Mouse (Mus musculus) neutrophil, adult 5-6 weeks (primary cell): ENCODE measurements around the gene Olfr503. TPM values are rescaled to one million over a fixed set of nuclear protein-coding genes. Genes with fewer than 3 reads are reported as not detected.
"Not testable (repeated sequence)": the region's sequence is repeated elsewhere in the genome, so short reads cannot be mapped to it uniquely, and the experiment has no call there.

Experiments used
- ATAC-seq: fragments of 151-379, 151-347 bp; 2 replicates; pipeline ENCODE4 v1.8.0; 2017; ENCODE audit warnings: mild to moderate bottlenecking, moderate TSS enrichment; ENCODE audit not compliant: insufficient number of reproducible peaks, poor library complexity, low FRiP score, severe bottlenecking; ENCODE audit errors: extremely low read depth
- total RNA-seq: library from RNA; stranded (forward); fragments of 200-1000 nt; gene quantifications from 2 replicates; pipeline ENCODE4 v1.2.3, GENCODE M21; 2017

Olfr503 gene
- total RNA-seq = not detected in 2 replicates

GRCm38 (mm10) chr7:108544227-108544626 is at the start of gene Olfr503:
Gene Olfr503, plus strand, starts transcription at chr7:108544527.
- ATAC-seq = not testable (repeated sequence)

DNA sequence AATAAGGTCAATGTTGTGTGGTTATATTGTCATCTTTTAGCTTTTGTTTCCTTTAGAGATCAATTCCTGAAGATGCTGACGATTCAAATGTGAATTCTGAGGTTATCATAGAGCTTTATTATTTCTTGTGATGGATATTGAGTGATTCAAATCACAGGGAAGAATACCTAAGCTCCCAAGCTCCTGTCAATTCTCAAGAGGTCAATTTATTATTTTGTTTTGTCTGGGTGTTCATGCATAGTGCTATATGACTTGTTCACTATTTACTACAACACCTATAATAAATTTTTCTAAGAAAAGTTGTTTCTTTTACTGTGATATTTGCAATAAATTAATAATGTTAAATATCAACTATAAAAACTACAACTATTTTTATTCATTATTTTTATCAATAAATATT is 19.4 kb upstream of the Olfr503 start, which contains the start of gene Olfr502:
Gene Olfr502, minus strand, starts transcription at position 101 of the 400 bp plus-strand sequence.
- ATAC-seq = no peak

DNA sequence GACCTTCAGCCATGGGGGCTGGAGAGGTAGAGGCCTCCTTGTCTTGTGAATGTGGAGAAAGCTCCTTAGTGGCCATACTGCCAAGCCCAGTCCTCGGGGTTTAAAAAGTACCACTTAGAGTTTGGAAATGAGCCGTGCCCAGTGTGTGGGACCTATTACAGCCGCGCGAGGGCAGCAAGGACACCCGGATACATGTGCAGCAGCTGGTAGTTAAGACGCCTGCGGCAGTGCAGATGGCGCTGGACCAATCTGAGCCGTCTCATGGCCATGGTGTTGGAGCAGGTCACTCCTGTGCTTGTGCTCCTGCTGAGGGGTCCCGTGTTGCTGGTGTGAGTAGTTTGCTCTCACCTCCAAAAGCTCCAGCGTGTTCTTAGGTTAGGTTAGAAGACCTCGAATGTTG is 1.9 kb upstream of the Olfr503 start:
- no peak for ATAC-seq

DNA sequence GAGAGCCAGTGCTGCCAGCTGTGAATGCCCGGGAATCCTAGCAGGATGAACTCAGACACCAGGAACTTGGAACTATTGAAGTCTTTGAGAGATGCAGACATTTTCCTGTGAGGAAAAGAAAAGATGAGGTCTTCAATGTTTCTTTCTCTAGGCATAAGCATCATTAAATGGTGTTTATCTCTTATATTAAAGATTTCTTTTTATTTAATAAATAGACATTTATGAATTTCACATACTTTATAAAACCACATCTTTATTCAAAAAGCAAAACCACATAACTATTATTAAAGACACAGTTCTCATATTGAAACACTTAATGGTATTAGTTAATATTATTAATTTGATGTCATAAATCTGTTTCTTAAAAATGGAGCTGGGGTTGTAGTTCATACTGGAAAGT is 21.4 kb downstream of the Olfr503 start, which contains the start of gene Olfr504:
Gene Olfr504, minus strand, starts transcription at position 101 of the 400 bp plus-strand sequence.
- ATAC-seq = no peak

DNA sequence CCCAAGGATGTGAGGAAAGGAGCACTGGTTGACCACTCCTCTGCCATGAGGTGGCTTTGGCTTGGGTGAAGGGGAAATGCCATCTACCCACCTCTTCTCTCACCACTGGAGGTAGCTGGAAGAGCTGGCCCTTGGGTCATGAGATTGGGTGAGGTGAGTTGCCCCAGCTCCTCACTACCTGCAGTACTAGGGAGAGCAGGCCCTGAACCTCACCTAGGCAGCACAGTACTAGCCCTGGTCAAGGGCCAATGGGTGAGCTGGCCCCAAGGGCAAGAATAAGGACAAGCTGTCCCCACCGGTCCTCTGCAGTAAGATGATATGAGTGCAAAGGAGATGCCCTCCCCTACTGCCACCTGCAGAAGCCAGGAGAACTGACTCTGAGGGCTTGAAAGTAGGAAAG is 45.5 kb downstream of the Olfr503 start:
- no peak for ATAC-seq

Other genes starting within 250 kb of the Olfr503 start
- gene Olfr491, start 231.1 kb upstream of the Olfr503 start, total RNA-seq = not detected in 2 replicates
- gene Olfr492, start 220.9 kb upstream of the Olfr503 start, total RNA-seq = not detected in 2 replicates
- not detected in 2 replicates for gene Olfr493, start 197.5 kb upstream of the Olfr503 start, total RNA-seq
- gene Olfr494, start 179.2 kb upstream of the Olfr503 start, total RNA-seq = not detected in 2 replicates
- gene Olfr495, start 151.4 kb upstream of the Olfr503 start, total RNA-seq = not detected in 2 replicates
- gene Olfr497, start 124.1 kb upstream of the Olfr503 start, total RNA-seq = not detected in 2 replicates
- gene Olfr498, start 79.2 kb upstream of the Olfr503 start, total RNA-seq = not detected in 2 replicates
- not detected in 2 replicates for gene Olfr502, start 19.5 kb upstream of the Olfr503 start, total RNA-seq
- not detected in 2 replicates for gene Olfr504, start 21.3 kb downstream of the Olfr503 start, total RNA-seq
- gene Olfr506, start 66.3 kb downstream of the Olfr503 start, total RNA-seq = not detected in 2 replicates
- not detected in 2 replicates for gene Olfr507, start 77.3 kb downstream of the Olfr503 start, total RNA-seq
- gene Olfr508, start 85.5 kb downstream of the Olfr503 start, total RNA-seq = not detected in 2 replicates
- gene Olfr509, start 107.4 kb downstream of the Olfr503 start, total RNA-seq = 0.12 TPM in 1 of 2 replicates, not detected in the other
- gene Olfr510, start 121.9 kb downstream of the Olfr503 start, total RNA-seq = not detected in 2 replicates
- gene Olfr512, start 168.8 kb downstream of the Olfr503 start, total RNA-seq = not detected in 2 replicates
- not detected in 2 replicates for gene Olfr513, start 206.4 kb downstream of the Olfr503 start, total RNA-seq